Mouse (Mus musculus) intestine, postnatal 0 days (tissue): Measurements from ENCODE around the gene Hic2. TPM values are rescaled to one million over a fixed set of nuclear protein-coding genes. Genes with fewer than 3 reads are reported as not detected.

ENCODE experiments used
- ATAC-seq: fragments of 200-750 bp; cut with Nextera tagmentation; 2 replicates; pipeline ENCODE4 v1.8.0; 2017; ENCODE audit warnings: mild to moderate bottlenecking, moderate TSS enrichment, moderate library complexity
- H3K27ac ChIP-seq: fragments of 300-500 bp; sonication (generic); 2 replicates; pipeline ENCODE4 v1.5.1; 2014; ENCODE audit warnings: mild to moderate bottlenecking, low read depth, low read length, moderate library complexity
- H3K27me3 ChIP-seq: fragments of 300-500 bp; sonication (generic); replicated peaks from 2 replicates; pipeline ENCODE4 v1.6.1; 2014; ENCODE audit warnings: low read length, mixed read lengths; ENCODE audit not compliant: control insufficient read depth, insufficient read depth
- H3K36me3 ChIP-seq: fragments of 300-500 bp; sonication (generic); 2 replicates; pipeline ENCODE4 v1.6.1; 2014; ENCODE audit warnings: mild to moderate bottlenecking, moderate library complexity; ENCODE audit not compliant: control insufficient read depth, insufficient read depth
- H3K4me1 ChIP-seq: fragments of 300-500 bp; sonication (generic); replicated peaks from 2 replicates; pipeline ENCODE4 v1.6.1; 2014; ENCODE audit warnings: antibody characterized with exemption, low read length, mixed read lengths; ENCODE audit not compliant: control insufficient read depth, insufficient read depth
- H3K4me2 ChIP-seq: fragments of 300-500 bp; sonication (generic); replicated peaks from 2 replicates; pipeline ENCODE4 v1.6.1; 2014; ENCODE audit warnings: low read depth, mild to moderate bottlenecking, moderate library complexity
- H3K4me3 ChIP-seq: fragments of 300-500 bp; sonication (generic); 2 replicates; pipeline ENCODE4 v1.5.1; 2014; ENCODE audit warnings: low read depth, low read length
- H3K9ac ChIP-seq: fragments of 300-500 bp; sonication (generic); 2 replicates; pipeline ENCODE4 v1.6.1; 2014; ENCODE audit warnings: mild to moderate bottlenecking, low read depth, low read length
- H3K9me3 ChIP-seq: fragments of 300-500 bp; sonication (generic); 2 replicates; pipeline ENCODE4 v1.6.1; 2016; ENCODE audit warnings: mixed run types; ENCODE audit not compliant: control insufficient read depth
- CTCF ChIP-seq: sonication (generic); IDR thresholded peaks from 2 replicates; pipeline ENCODE4 v1.5.1; 2016; ENCODE audit warnings: low read depth, mild to moderate bottlenecking, control low read depth, antibody characterized with exemption, moderate library complexity
- WGBS: fragments of 180-500 bp; shearing (Covaris S2); extraction: QIAGEN DNeasy Blood & Tissue Kit; methylation state at CpG from one replicate; pipeline ENCODE4 v1.1.7; 2014; 5-methylcytosine and 5-hydroxymethylcytosine counted together
- polyA plus RNA-seq: library from polyadenylated mRNA; unstranded; fragments of >200 nt; fragmentation: Nextera tagmentation; extraction: Ambion mirVana; gene quantifications from 2 replicates; pipeline ENCODE4 v1.2.1, GENCODE M21; 2015

Hic2 gene
- polyA plus RNA-seq, 1 experiment from 2014 or later, result 1.4 TPM

DNA sequence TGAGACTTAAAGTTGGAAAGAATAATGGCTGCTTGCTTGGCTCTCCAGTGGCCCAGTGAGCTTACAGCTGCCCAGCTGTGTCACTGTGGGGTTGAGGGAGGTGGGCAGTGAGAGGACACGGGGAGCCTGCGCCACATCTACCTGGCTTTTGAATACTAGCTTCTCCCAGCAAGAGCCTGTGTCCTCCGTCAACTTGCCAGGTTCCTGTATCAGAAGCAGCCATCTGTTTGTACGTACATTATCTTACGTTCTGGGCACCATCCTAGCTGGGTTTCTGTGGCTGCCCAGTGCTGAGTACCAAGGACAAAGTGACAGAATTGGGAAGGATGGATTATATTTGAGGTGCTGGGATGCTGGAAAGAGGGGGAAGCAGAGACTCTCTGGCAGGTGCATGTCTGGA, 36.5 kb downstream of the Hic2 start:
- Histone ChIP-seq H3K9me3 (no peaks in the 10 kb centered on the region), H3K27me3 (no peaks in the 10 kb centered on the region), H3K4me2 (no peak overlapping the region), H3K36me3 (no peaks in the 10 kb centered on the region), H3K9ac (no peak overlapping the region), H3K4me3 (no peak overlapping the region), H3K4me1 (no peaks in the 10 kb centered on the region), H3K27ac (no peak overlapping the region)
- no peak for ATAC-seq
- WGBS, result 90% methylated on average over 5 of the region's 5 CpGs
- TF ChIP-seq CTCF, result no peak

DNA sequence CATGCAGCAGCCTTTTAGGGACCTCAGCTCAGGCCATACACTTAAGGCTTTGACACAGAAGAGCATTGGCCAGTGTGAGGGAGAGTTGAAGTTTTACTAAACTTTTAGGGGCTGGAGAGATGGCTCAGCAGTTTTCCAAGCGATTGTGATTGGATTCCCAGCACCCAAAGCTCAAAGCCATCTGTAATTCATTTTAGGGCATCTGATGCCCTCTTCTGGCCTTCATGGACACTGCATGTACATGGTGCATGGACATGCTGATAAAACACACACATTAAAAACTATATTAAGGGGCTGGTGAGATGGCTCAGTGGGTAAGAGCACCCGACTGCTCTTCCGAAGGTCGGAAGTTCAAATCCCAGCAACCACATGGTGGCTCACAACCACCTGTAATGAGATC, 37.8 kb downstream of the Hic2 start:
- peak; percentile 66 for TF ChIP-seq CTCF
- no peak overlapping the region for H3K4me3 ChIP-seq
- no peak overlapping the region for H3K9ac ChIP-seq
- no peaks in the 10 kb centered on the region for H3K9me3 ChIP-seq
- no peak for ATAC-seq
- H3K27me3 ChIP-seq, result no peaks in the 10 kb centered on the region
- H3K36me3 ChIP-seq, result no peaks in the 10 kb centered on the region
- 75% methylated on average over 4 of the region's 4 CpGs for WGBS
- H3K4me2 ChIP-seq, result no peak overlapping the region
- no peak overlapping the region for H3K27ac ChIP-seq
- no peaks in the 10 kb centered on the region for H3K4me1 ChIP-seq

DNA sequence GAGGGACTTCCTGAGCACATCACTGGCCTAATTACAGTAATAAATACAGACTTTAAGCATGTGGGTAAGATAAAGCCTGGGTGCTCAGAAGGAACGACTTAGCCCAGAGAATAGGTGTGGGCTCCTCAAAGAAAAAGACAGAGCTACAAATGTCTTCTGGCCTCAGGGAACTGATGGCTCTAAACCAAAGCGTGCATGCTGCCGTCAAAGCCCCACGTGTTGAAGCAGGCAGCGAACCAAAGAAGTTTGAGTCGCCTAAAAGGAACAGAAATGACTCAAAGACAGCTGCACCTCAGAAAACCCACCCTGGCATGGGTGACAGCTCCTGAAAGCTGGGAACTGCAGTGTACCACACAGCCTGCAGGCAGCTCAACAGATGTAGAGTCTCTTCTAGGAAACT, 38.5 kb downstream of the Hic2 start:
- 73% methylated on average over 6 of the region's 6 CpGs for WGBS

GRCm38 (mm10) chr16:17275721-17276120, 42.3 kb downstream of the Hic2 start, which contains the start of gene Tmem191c:
Gene Tmem191c, plus strand, starts transcription at chr16:17276077.
- no peak for ATAC-seq
- TF ChIP-seq CTCF, result no peak
- H3K27me3 ChIP-seq, result peaks cover 16% of the 10 kb centered on the region; the same call in 1 of the 2 replicates
- H3K4me1 ChIP-seq, result peaks cover 9% of the 10 kb centered on the region
- H3K4me3 ChIP-seq, result peak within 1 kb of the TSS; percentile 56
- H3K9ac ChIP-seq, result peak within 1 kb of the TSS; percentile 45
- 62% methylated on average over 7 of the region's 7 CpGs for WGBS
- H3K4me2 ChIP-seq, result peak within 1 kb of the TSS; percentile 98
- 0 out of 2 replicates have a peak within 1 kb of the TSS, but pooled peaks have one; percentile 46 for H3K27ac ChIP-seq
- H3K36me3 ChIP-seq, result peaks cover 5% of the 10 kb centered on the region; the same call in 1 of the 2 replicates
- H3K9me3 ChIP-seq, result no peaks in the 10 kb centered on the region

More for the DNA sequence above, 38.5 kb downstream of the Hic2 start:
- Histone ChIP-seq H3K4me3 (no peak overlapping the region), H3K4me2 (no peak overlapping the region), H3K4me1 (no peaks in the 10 kb centered on the region), H3K27me3 (0 out of 2 replicates have a peak, but pooled peaks cover 4% of the 10 kb centered on the region), H3K27ac (no peak overlapping the region), H3K9ac (no peak overlapping the region), H3K9me3 (no peaks in the 10 kb centered on the region), H3K36me3 (no peaks in the 10 kb centered on the region)
- no peak for TF ChIP-seq CTCF
- no peak for ATAC-seq

GRCm38 (mm10) chr16:17276164-17277151, 43.1 kb downstream of the Hic2 start:
- Histone ChIP-seq H3K27me3 (peaks cover 16% of the 10 kb centered on the region; the same call in 1 of the 2 replicates), H3K9ac (peak overlapping the region; percentile 45), H3K9me3 (no peaks in the 10 kb centered on the region), H3K4me1 (peaks cover 9% of the 10 kb centered on the region), H3K4me3 (peak overlapping the region; percentile 56), H3K4me2 (peak overlapping the region; percentile 98), H3K27ac (0 out of 2 replicates have a peak overlapping the region, but pooled peaks have one; percentile 46), H3K36me3 (peaks cover 8% of the 10 kb centered on the region; the same call in 1 of the 2 replicates)
- TF ChIP-seq CTCF, result peak; percentile 98
- WGBS, result under 1% methylated on average over 62 of the region's 62 CpGs
- ATAC-seq, result peak; percentile 82

- no peak for TF ChIP-seq CTCF
- Histone ChIP-seq H3K27ac (no peak overlapping the region), H3K27me3 (peaks cover 16% of the 10 kb centered on the region; the same call in 1 of the 2 replicates), H3K4me1 (peaks cover 9% of the 10 kb centered on the region), H3K36me3 (peaks cover 20% of the 10 kb centered on the region; the same call in 1 of the 2 replicates), H3K4me2 (peak overlapping the region; percentile 98), H3K9me3 (no peaks in the 10 kb centered on the region), H3K4me3 (peak overlapping the region; percentile 56), H3K9ac (no peak overlapping the region)
- 10% methylated on average over 61 of the region's 61 CpGs for WGBS
- ATAC-seq, result no peak; the same call in 1 of the 2 replicates
Measured at GRCm38 (mm10) chr16:17277342-17278211, 44.2 kb downstream of the Hic2 start.
